Mouse (Mus musculus): ENCODE data around the gene Itpk1.

DNA sequence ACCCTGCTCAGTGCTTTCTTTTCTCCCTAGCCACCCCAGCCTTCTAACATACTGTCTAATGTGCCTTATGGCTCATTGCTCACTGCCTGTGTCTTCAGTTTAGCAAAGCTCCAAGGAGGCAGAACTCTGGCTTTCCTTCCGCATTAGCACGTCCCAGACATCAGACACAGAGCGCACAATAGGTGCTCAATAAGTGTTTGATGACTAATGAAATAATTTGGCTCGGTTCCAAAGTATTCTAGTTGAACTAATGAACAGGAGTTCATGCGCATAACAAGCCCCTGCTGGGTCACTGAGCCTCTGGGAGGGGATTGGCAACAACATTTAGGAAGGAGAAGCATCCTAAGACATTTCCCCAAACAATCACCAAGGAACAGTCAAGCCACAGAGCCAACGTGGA lies 152.7 kb downstream of the Itpk1 start:
- TF ChIP-seq CTCF (IDR thresholded peaks at IDR 0.05) (no peak), EP300 (IDR thresholded peaks at IDR 0.05) (no peak)
